Mouse (Mus musculus) ES-Bruce4 (cell line): Measurements from ENCODE around the gene Nes.

Experiments
- CTCF ChIP-seq: IDR thresholded peaks from one replicate; pipeline ENCODE4 v1.8.1; 2011; ENCODE audit warnings: low read depth, low read length
- EP300 ChIP-seq: IDR thresholded peaks from 2 replicates; pipeline ENCODE4 v1.6.1; 2011; ENCODE audit warnings: low read depth, low read length; ENCODE audit not compliant: insufficient read depth
- POLR2A ChIP-seq: IDR thresholded peaks from one replicate; pipeline ENCODE4 v1.8.1; 2011; ENCODE audit warnings: low read length; ENCODE audit not compliant: insufficient read depth

- peak; percentile 81 for TF ChIP-seq EP300
- no peak for TF ChIP-seq CTCF
- TF ChIP-seq POLR2A: no peak
Observed at GRCm38 (mm10) chr3:87974381-87974987, 3.6 kb downstream of the Nes start.
